Mouse (Mus musculus) lung, embryonic 16.5 days (tissue): ENCODE measurements around the gene Klhl5. TPM values are rescaled to one million over a fixed set of nuclear protein-coding genes. Genes with fewer than 3 reads are reported as not detected.

ENCODE experiments used
- ATAC-seq: fragments of 200-750 bp; cut with Nextera tagmentation; 2 replicates; pipeline ENCODE4 v1.8.0; 2017; ENCODE audit warnings: low read depth, mild to moderate bottlenecking, moderate library complexity
- H3K27ac ChIP-seq: fragments of 300-500 bp; sonication (generic); 2 replicates; pipeline ENCODE4 v1.5.1; 2014; ENCODE audit warnings: mild to moderate bottlenecking, control low read depth, low read length
- H3K27me3 ChIP-seq: fragments of 300-500 bp; sonication (generic); 2 replicates; pipeline ENCODE4 v1.6.1; 2014; ENCODE audit warnings: low read depth, low read length, mixed read lengths; ENCODE audit not compliant: control insufficient read depth, insufficient read depth
- H3K36me3 ChIP-seq: fragments of 300-500 bp; sonication (generic); 2 replicates; pipeline ENCODE4 v1.6.1; 2014; ENCODE audit warnings: low read length; ENCODE audit not compliant: control insufficient read depth, insufficient read depth
- H3K4me1 ChIP-seq: fragments of 300-500 bp; sonication (generic); replicated peaks from 2 replicates; pipeline ENCODE4 v1.6.1; 2014; ENCODE audit warnings: low read length, mixed read lengths; ENCODE audit not compliant: control insufficient read depth, insufficient read depth
- H3K4me2 ChIP-seq: fragments of 300-500 bp; sonication (generic); 2 replicates; pipeline ENCODE4 v1.6.1; 2014; ENCODE audit warnings: low read depth, low read length, control low read depth
- H3K4me3 ChIP-seq: fragments of 300-500 bp; sonication (generic); 2 replicates; pipeline ENCODE4 v1.5.1; 2014; ENCODE audit warnings: mild to moderate bottlenecking, low read length, control low read depth
- H3K9ac ChIP-seq: fragments of 300-500 bp; sonication (generic); 2 replicates; pipeline ENCODE4 v1.6.1; 2014; ENCODE audit warnings: low read length, control low read depth
- H3K9me3 ChIP-seq: fragments of 300-500 bp; sonication (generic); 2 replicates; pipeline ENCODE4 v1.6.1; 2016; ENCODE audit warnings: low read length; ENCODE audit not compliant: control insufficient read depth
- WGBS: fragments of 180-500 bp; shearing (Covaris S2); extraction: QIAGEN DNeasy Blood & Tissue Kit; methylation state at CpG from one replicate; pipeline ENCODE4 v1.1.7; 2014; 5-methylcytosine and 5-hydroxymethylcytosine counted together
- polyA plus RNA-seq: library from polyadenylated mRNA; unstranded; fragments of >200 nt; fragmentation: Nextera tagmentation; extraction: Ambion mirVana; gene quantifications from 2 replicates; pipeline ENCODE4 v1.2.1, GENCODE M21; 2015

Klhl5 gene
- polyA plus RNA-seq, 1 experiment from 2014 or later: 24.9 TPM

DNA sequence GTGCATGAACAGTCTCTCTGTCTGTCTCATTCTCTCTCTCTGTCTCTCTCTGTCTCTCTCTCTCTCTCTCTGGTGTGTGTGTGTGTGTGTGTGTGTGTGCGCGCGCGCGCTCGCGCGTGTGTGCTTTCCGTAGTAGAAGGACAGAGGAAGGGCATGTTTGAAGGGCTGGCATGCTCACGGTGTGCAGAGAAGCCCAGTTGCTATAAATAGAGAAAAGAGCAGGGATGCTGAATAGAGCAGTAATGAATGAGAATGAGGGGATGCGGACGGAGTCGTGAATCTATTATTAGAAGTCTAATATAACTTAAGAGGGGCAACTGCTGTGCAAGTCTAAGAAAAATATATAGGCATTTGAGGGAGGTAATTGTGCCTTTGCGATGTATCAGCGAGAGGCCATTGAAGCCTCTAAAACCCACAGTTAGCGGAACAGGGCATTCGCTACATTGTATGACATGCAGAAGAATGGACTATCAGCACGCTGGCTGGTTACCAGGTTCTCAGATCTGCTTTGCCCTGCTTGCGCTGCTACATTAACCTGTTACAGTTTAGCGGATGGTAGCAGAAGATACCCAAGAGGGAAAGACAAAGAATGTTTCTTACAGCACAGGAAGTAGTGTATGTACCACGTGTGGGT, 73.9 kb downstream of the Klhl5 start:
- Histone ChIP-seq H3K9ac (no peak overlapping the region), H3K36me3 (no peaks in the 10 kb centered on the region), H3K4me1 (peaks cover 9% of the 10 kb centered on the region), H3K9me3 (no peaks in the 10 kb centered on the region), H3K27ac (no peak overlapping the region), H3K4me3 (no peak overlapping the region), H3K4me2 (no peak overlapping the region), H3K27me3 (no peaks in the 10 kb centered on the region)
- no peak for ATAC-seq
- WGBS: 74% methylated on average over 21 of the region's 21 CpGs

DNA sequence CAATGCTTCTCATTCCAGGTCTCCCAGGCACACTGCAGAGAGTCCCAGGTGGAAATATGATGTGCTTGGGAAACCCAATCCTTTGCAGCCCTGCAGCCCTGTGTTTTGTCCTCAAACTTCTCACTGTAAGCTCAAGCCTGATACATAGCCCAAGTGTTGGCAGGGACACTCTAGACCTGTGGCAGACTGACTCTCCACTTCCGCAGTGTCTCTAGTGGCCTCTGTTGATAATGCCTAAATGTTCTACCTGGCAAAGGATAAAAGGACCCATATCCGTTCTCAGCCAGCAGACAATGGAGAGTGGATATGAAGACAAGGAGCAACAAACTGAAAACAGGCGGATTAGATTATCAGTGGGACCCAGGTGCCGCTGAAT, 74.4 kb downstream of the Klhl5 start:
- peaks cover 6% of the 10 kb centered on the region for H3K4me1 ChIP-seq
- no peaks in the 10 kb centered on the region for H3K9me3 ChIP-seq
- WGBS: 63% methylated on average over 4 of the region's 4 CpGs
- no peak for ATAC-seq
- no peak overlapping the region for H3K4me3 ChIP-seq
- no peaks in the 10 kb centered on the region for H3K36me3 ChIP-seq
- no peak overlapping the region for H3K4me2 ChIP-seq
- H3K27ac ChIP-seq: no peak overlapping the region
- no peaks in the 10 kb centered on the region for H3K27me3 ChIP-seq
- no peak overlapping the region for H3K9ac ChIP-seq

DNA sequence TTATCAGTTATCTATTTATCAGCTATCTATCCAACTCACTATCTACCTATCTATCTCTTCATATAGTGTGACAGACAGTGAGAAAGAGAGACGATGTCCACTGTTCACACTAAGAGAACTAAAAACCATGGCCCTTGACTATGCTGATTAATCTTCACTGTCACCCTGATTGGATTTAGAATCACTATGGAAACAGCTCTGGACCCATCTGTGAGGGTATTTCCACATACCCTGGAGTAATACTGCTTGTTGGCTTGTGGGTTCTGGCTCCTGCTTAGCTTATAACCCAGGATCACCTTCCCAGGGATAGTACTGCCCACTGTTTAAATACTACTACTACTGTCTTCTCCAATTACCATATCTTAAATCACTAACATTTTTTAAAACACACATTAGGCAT, 74.9 kb downstream of the Klhl5 start:
- ATAC-seq: no peak
- Histone ChIP-seq H3K4me3 (no peak overlapping the region), H3K4me1 (peaks cover 1% of the 10 kb centered on the region), H3K27me3 (no peaks in the 10 kb centered on the region), H3K36me3 (no peaks in the 10 kb centered on the region), H3K9me3 (no peaks in the 10 kb centered on the region), H3K27ac (no peak overlapping the region), H3K9ac (no peak overlapping the region), H3K4me2 (no peak overlapping the region)
- WGBS: 80% methylated on average over 1 of the region's 1 CpGs

DNA sequence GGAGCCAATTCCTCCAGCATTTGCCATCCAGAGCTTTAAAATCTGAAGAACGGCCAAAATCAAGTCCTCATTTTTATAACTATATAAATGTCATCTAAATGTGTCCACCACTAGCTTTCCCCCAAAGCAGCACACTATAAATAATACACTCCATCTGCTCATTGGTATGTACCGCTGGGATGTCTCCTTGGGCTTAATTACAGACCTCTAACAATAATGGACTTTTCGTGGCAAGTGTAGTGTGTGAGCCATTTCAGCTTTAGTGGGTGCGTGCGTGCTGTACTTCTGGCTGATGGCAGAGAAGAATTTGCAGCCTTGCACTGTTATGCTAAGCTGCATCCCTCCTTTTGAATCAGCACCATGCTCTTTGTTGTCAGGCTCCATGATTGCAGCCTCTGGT, 84.3 kb downstream of the Klhl5 start:
- Histone ChIP-seq H3K4me2 (no peak overlapping the region), H3K9me3 (peaks cover 3% of the 10 kb centered on the region), H3K27ac (no peak overlapping the region), H3K36me3 (no peaks in the 10 kb centered on the region), H3K4me1 (no peaks in the 10 kb centered on the region), H3K9ac (no peak overlapping the region), H3K4me3 (no peak overlapping the region), H3K27me3 (no peaks in the 10 kb centered on the region)
- 85% methylated on average over 5 of the region's 5 CpGs for WGBS
- no peak for ATAC-seq

DNA sequence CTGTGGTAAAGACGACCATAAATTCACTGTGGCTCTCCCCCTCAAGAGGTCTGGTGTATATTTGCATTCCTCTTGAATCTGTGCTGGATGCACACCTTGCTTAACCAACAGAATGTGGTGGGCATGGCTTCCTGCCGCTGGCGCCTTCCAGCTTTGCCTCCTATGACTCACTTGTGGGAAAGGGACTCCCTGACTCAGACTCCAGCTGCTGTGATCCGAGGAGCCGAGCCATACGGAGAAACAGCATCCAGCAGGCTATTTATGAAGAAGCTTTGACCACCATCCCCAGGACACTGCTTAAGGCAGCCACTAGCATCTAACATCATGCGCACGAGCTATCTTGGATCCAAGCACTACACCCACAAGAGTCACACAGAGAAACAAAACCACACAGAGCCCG, 87.1 kb downstream of the Klhl5 start:
- H3K27ac ChIP-seq: no peak overlapping the region
- WGBS: 78% methylated on average over 9 of the region's 9 CpGs
- H3K4me1 ChIP-seq: no peaks in the 10 kb centered on the region
- H3K9me3 ChIP-seq: peaks cover 3% of the 10 kb centered on the region
- H3K9ac ChIP-seq: no peak overlapping the region
- ATAC-seq: no peak
- no peak overlapping the region for H3K4me2 ChIP-seq
- H3K36me3 ChIP-seq: no peaks in the 10 kb centered on the region
- H3K27me3 ChIP-seq: no peaks in the 10 kb centered on the region
- no peak overlapping the region for H3K4me3 ChIP-seq

DNA sequence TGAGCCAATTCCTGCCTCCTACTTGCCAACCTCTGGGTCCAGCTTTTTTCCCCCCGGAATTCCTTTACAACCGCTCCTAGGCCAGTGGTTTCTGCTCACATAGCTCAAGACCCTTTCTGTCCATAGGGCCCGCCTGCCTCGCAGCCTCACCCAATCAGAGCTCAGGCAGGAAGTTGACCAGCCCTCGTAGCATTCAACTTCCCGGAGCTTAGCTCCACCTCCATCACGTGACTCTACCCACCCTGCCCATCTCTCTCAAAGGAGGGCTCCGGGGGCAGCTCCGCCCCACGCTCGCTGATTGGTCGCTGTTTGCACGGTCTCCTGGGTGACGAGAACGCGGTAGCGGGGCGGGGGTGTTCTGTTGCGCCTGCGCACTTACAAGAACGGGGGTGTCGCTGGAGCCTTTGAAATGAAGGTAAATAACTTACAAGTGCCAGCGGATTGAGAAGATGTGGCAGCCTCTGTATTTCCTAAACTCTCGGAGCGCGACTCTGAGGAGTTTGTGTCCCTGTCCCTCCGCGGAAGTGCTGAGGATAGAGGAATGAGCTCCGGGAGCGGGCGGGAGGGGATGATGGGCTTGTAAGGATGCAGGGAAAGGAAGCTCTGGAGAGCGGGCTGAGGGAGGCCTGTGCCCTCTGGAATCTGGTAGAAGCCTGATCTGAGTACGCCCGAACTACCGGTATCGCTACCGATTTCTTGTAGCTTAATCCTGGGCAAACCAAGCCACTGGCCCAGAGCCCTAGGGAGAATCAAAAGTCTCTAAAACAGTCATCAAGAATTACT, 92.2 kb downstream of the Klhl5 start, which contains the start of gene Wdr19:
Gene Wdr19 (plus strand): TSS at position 351 of the 783 bp plus-strand sequence.
- WGBS: under 1% methylated on average over 37 of the region's 37 CpGs
- peak within 1 kb of the TSS; percentile 68 for H3K4me3 ChIP-seq
- peak within 1 kb of the TSS; percentile 88 for H3K27ac ChIP-seq
- no peaks in the 10 kb centered on the region for H3K27me3 ChIP-seq
- peaks cover 8% of the 10 kb centered on the region; the same call in 1 of the 2 replicates for H3K4me1 ChIP-seq
- no peaks in the 10 kb centered on the region for H3K36me3 ChIP-seq
- ATAC-seq: peak; percentile 100
- H3K9ac ChIP-seq: peak within 1 kb of the TSS; percentile 75
- no peaks in the 10 kb centered on the region for H3K9me3 ChIP-seq
- H3K4me2 ChIP-seq: peak within 1 kb of the TSS; percentile 80

DNA sequence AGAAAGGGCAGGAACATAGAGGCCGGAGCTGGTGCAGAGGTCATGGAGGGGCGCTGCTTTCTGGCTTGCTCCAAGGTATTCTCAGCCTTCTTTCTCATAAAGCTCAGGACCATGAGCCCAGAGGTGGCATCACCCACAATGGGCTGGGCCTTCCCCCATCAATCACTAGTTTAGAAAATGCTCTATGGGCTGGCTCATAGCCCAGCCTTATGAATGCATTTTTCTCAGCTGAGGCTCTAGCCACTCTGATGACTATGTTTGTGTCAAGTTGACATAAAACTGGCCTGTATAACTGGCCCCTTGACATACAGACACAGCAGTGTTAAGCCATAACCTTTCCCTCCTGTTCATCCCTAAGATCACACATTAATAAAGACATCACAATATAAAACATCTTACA, 97.4 kb downstream of the Klhl5 start:
- no peak for ATAC-seq
- no peak overlapping the region for H3K4me3 ChIP-seq

DNA sequence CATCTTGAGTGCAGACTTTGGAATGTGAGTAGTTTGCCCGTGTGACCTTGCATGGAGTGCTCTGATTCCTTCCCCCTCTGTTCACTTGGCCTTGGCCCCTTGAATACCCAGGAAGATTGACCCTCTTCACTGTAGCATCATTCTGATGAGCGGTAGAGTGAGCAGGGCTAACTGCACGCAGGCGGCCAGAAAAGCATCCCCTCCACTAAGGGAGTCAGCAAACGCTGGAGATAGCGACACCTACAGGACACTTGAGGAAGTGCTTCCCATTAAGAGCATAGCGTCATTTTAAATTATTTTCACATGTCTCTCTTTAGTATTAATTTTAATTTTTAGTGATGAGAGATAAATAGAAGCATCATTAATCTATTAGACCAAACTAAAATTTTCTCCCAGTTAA, 106.0 kb downstream of the Klhl5 start:
- Histone ChIP-seq H3K9me3 (no peaks in the 10 kb centered on the region), H3K36me3 (no peaks in the 10 kb centered on the region), H3K27ac (no peak overlapping the region), H3K4me3 (no peak overlapping the region), H3K4me1 (no peaks in the 10 kb centered on the region), H3K9ac (no peak overlapping the region), H3K27me3 (no peaks in the 10 kb centered on the region), H3K4me2 (no peak overlapping the region)
- WGBS: 17% methylated on average over 7 of the region's 7 CpGs
- ATAC-seq: no peak

More for the DNA sequence above, 97.4 kb downstream of the Klhl5 start:
- no peak overlapping the region for H3K27ac ChIP-seq
- WGBS: 98% methylated on average over 2 of the region's 2 CpGs
- H3K4me2 ChIP-seq: no peak overlapping the region
- H3K9me3 ChIP-seq: no peaks in the 10 kb centered on the region
- no peak overlapping the region for H3K9ac ChIP-seq
- no peaks in the 10 kb centered on the region for H3K36me3 ChIP-seq
- H3K27me3 ChIP-seq: no peaks in the 10 kb centered on the region
- peaks cover 8% of the 10 kb centered on the region; the same call in 1 of the 2 replicates for H3K4me1 ChIP-seq
